Mouse (Mus musculus) testis, adult 2 months (tissue): ENCODE data around the gene Bpifb1. TPM values are rescaled to one million over a fixed set of nuclear protein-coding genes. Genes with fewer than 3 reads are reported as not detected.

Experiments used
- H3K27ac ChIP-seq: fragments of 200-500 bp; 2 replicates; pipeline ENCODE4 v1.5.1; 2012; ENCODE audit warnings: low read depth, low read length; ENCODE audit not compliant: control insufficient read depth, insufficient read depth
- H3K27me3 ChIP-seq: fragments of 200-500 bp; 2 replicates; pipeline ENCODE4 v1.6.1; 2012; ENCODE audit warnings: mild to moderate bottlenecking, low read length, moderate library complexity; ENCODE audit not compliant: control insufficient read depth, insufficient read depth
- H3K36me3 ChIP-seq: fragments of 200-500 bp; 2 replicates; pipeline ENCODE4 v1.6.1; 2012; ENCODE audit warnings: mild to moderate bottlenecking, low read length; ENCODE audit not compliant: control insufficient read depth, insufficient read depth
- H3K4me1 ChIP-seq: fragments of 200-500 bp; 2 replicates; pipeline ENCODE4 v1.6.1; 2012; ENCODE audit warnings: low read length; ENCODE audit not compliant: control insufficient read depth, insufficient read depth
- H3K4me3 ChIP-seq: fragments of 200-500 bp; 2 replicates; pipeline ENCODE4 v1.5.1; 2012; ENCODE audit warnings: low read depth, mild to moderate bottlenecking, low read length, moderate library complexity, mixed read lengths; ENCODE audit not compliant: control insufficient read depth
- CTCF ChIP-seq: fragments of 200-500 bp; IDR thresholded peaks from 2 replicates; pipeline ENCODE4 v1.5.1; 2012; ENCODE audit warnings: low read depth, mild to moderate bottlenecking, inconsistent platforms, low read length, moderate library complexity; ENCODE audit not compliant: control insufficient read depth, insufficient read depth, insufficient replicate concordance
- POLR2A ChIP-seq: fragments of 200-500 bp; IDR thresholded peaks from 2 replicates; pipeline ENCODE4 v1.6.1; 2012; ENCODE audit warnings: low read depth, mild to moderate bottlenecking, inconsistent platforms, low read length, moderate library complexity; ENCODE audit not compliant: control insufficient read depth
- polyA plus RNA-seq: library from polyadenylated mRNA; depleted of rRNA; stranded (reverse); fragments of >200 nt; gene quantifications from 2 replicates; pipeline ENCODE4 v1.2.3, GENCODE M21; 2012

Gene Bpifb1
- polyA plus RNA-seq, 1 experiment: 0.42 TPM

GRCm38 (mm10) chr2:154209112-154209511 lies 18.5 kb downstream of the Bpifb1 start:
- Histone ChIP-seq H3K36me3 (no peaks in the 10 kb centered on the region), H3K27ac (no peak overlapping the region), H3K4me3 (no peak overlapping the region), H3K27me3 (no peaks in the 10 kb centered on the region), H3K4me1 (peaks cover 6% of the 10 kb centered on the region; the same call in 1 of the 2 replicates)
- TF ChIP-seq CTCF: no peak
- no peak for TF ChIP-seq POLR2A

GRCm38 (mm10) chr2:154211121-154211520 lies 20.5 kb downstream of the Bpifb1 start:
- Histone ChIP-seq H3K27me3 (no peaks in the 10 kb centered on the region), H3K4me3 (no peak overlapping the region), H3K4me1 (peaks cover 6% of the 10 kb centered on the region; the same call in 1 of the 2 replicates), H3K27ac (no peak overlapping the region), H3K36me3 (no peaks in the 10 kb centered on the region)
- TF ChIP-seq CTCF: no peak
- TF ChIP-seq POLR2A: no peak

GRCm38 (mm10) chr2:154211881-154212280 lies 21.3 kb downstream of the Bpifb1 start:
- H3K36me3 ChIP-seq: no peaks in the 10 kb centered on the region
- H3K4me1 ChIP-seq: no peaks in the 10 kb centered on the region; the same call in 1 of the 2 replicates
- H3K27me3 ChIP-seq: no peaks in the 10 kb centered on the region
- no peak overlapping the region for H3K4me3 ChIP-seq
- H3K27ac ChIP-seq: no peak overlapping the region
- TF ChIP-seq POLR2A (no peak), CTCF (no peak)

GRCm38 (mm10) chr2:154215191-154215590 lies 24.6 kb downstream of the Bpifb1 start:
- Histone ChIP-seq H3K4me1 (no peaks in the 10 kb centered on the region; the same call in 1 of the 2 replicates), H3K27ac (no peak overlapping the region), H3K4me3 (no peak overlapping the region), H3K27me3 (no peaks in the 10 kb centered on the region), H3K36me3 (no peaks in the 10 kb centered on the region)
- TF ChIP-seq POLR2A: no peak
- TF ChIP-seq CTCF: peak; percentile 73; the same call in 1 of the 2 replicates

- no peak overlapping the region for H3K4me3 ChIP-seq
- TF ChIP-seq POLR2A (no peak), CTCF (no peak)
- no peaks in the 10 kb centered on the region for H3K27me3 ChIP-seq
- peaks cover 11% of the 10 kb centered on the region for H3K4me1 ChIP-seq
- H3K36me3 ChIP-seq: no peaks in the 10 kb centered on the region
- no peak overlapping the region for H3K27ac ChIP-seq
Observed at GRCm38 (mm10) chr2:154219950-154220349, 29.3 kb downstream of the Bpifb1 start.

GRCm38 (mm10) chr2:154223265-154223916 lies 32.8 kb downstream of the Bpifb1 start, which contains the start of gene Bpifb5:
Bpifb5 (plus strand) TSS chr2:154223742.
- H3K27me3 ChIP-seq: no peaks in the 10 kb centered on the region
- no peaks in the 10 kb centered on the region for H3K36me3 ChIP-seq
- peak within 1 kb of the TSS; percentile 18; the same call in 1 of the 2 replicates for H3K27ac ChIP-seq
- no peak for TF ChIP-seq POLR2A
- no peak for TF ChIP-seq CTCF
- no peak within 1 kb of the TSS for H3K4me3 ChIP-seq
- H3K4me1 ChIP-seq: peaks cover 11% of the 10 kb centered on the region

GRCm38 (mm10) chr2:154223917-154224273 lies 33.3 kb downstream of the Bpifb1 start:
- H3K4me3 ChIP-seq: no peak overlapping the region
- H3K27ac ChIP-seq: peak overlapping the region; percentile 18; the same call in 1 of the 2 replicates
- peaks cover 11% of the 10 kb centered on the region for H3K4me1 ChIP-seq
- no peaks in the 10 kb centered on the region for H3K36me3 ChIP-seq
- no peaks in the 10 kb centered on the region for H3K27me3 ChIP-seq
- TF ChIP-seq CTCF: no peak
- TF ChIP-seq POLR2A: no peak

- TF ChIP-seq CTCF (no peak), POLR2A (no peak)
- Histone ChIP-seq H3K27ac (no peak overlapping the region), H3K36me3 (no peaks in the 10 kb centered on the region)
Observed at GRCm38 (mm10) chr2:154226991-154227390, 36.4 kb downstream of the Bpifb1 start.

More at GRCm38 (mm10) chr2:154226991-154227390, 36.4 kb downstream of the Bpifb1 start:
- no peak overlapping the region for H3K4me3 ChIP-seq
- no peaks in the 10 kb centered on the region for H3K27me3 ChIP-seq
- H3K4me1 ChIP-seq: peaks cover 15% of the 10 kb centered on the region
